Mouse (Mus musculus): ENCODE results near the gene Mrpl16. TPM values are rescaled to one million over a fixed set of nuclear protein-coding genes. Genes with fewer than 3 reads are reported as not detected.

Mrpl16 gene
- total and polyA plus RNA-seq, 2 experiments from 2014 or later, result 49.9 to 99.1 TPM

DNA sequence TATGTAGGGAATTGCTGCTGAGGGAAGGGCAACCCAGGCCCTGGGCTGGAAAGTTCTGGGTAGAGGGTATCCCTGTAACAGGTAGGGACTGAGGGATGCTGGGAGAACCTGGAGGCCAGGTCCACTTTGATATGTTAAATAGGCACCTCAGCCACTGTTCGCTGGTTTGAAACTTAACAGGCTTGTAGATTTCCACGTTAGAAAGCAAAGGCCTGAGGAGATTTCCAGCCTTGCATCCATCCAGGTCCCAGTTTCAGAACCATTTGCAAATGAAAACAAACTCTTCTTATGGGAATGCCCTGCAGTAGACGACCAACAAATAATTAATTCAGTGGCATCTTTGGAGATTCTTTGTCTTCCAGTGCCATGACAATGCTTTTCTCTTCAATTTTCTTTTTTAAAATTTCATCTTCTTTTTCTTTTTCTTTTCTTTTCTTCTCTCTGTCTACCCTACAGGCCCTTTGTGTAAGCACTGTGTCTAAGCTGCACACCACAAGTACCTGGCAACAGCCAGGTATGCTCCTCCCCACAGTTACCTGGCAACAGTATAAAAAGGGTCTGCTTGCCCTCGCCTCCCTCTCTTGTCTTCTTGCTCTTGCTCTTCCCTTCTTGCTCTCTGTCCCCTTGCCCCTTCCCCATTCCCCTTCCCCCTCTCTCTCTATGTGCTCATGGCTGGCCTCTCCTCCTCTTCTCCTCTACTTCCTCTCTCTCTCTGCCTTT is 53.3 kb downstream of the Mrpl16 start:
- no peak overlapping the region for H3K4me3 ChIP-seq (ENCODE audit: low read depth, low read length)
- no peaks in the 10 kb centered on the region for H3K27me3 ChIP-seq (ENCODE audit: control insufficient read depth, insufficient read depth, low read length)
- WGBS, result 55% methylated on average over 4 of the region's 4 CpGs
- TF ChIP-seq CTCF (IDR thresholded peaks at IDR 0.05; ENCODE audit: low read depth), result no peak
- TF ChIP-seq EP300 (IDR thresholded peaks at IDR 0.05; ENCODE audit: low read depth), result no peak
- peaks cover 6% of the 10 kb centered on the region; the same call in 1 of the 2 replicates for H3K4me1 ChIP-seq (ENCODE audit: control insufficient read depth, insufficient read depth)
- ATAC-seq (ENCODE audit: insufficient read depth, low read depth) (no peak), DNase-seq (ENCODE audit: low spot score) (no peak)
- H3K9ac ChIP-seq (replicated peaks; ENCODE audit: low read depth, low read length), result no peak overlapping the region
- H3K27ac ChIP-seq (ENCODE audit: low read depth), result no peak overlapping the region
- H3K36me3 ChIP-seq (replicated peaks; ENCODE audit: control insufficient read depth, insufficient read depth, low read length), result no peaks in the 10 kb centered on the region
- H3K4me2 ChIP-seq (ENCODE audit: low read depth, low read length), result no peak overlapping the region
- no peaks in the 10 kb centered on the region for H3K9me3 ChIP-seq (replicated peaks; ENCODE audit: control insufficient read depth, low read length)

Other genes starting within 250 kb of the Mrpl16 start
- gene Ms4a4d, start 233.6 kb upstream of the Mrpl16 start, total RNA-seq (2014; rRNA removed; ENCODE audit: low replicate concordance), result 1.1 and 1.8 TPM in 2 replicates
- 2.8 and 3.4 TPM in 2 replicates for gene Ms4a4d, start 233.6 kb upstream of the Mrpl16 start, polyA plus RNA-seq (2015; fragmentation: Nextera tagmentation; extraction: Ambion mirVana)
- gene Ms4a6d, start 165.5 kb upstream of the Mrpl16 start, total RNA-seq (2014; rRNA removed; ENCODE audit: low replicate concordance), result 5.3 and 14.0 TPM in 2 replicates
- 3.0 and 3.2 TPM in 2 replicates for gene Ms4a6d, start 165.5 kb upstream of the Mrpl16 start, polyA plus RNA-seq (2015; fragmentation: Nextera tagmentation; extraction: Ambion mirVana)
- not detected in 2 replicates for gene Ms4a2, start 146.7 kb upstream of the Mrpl16 start, total RNA-seq (2014; rRNA removed; ENCODE audit: low replicate concordance)
- gene Ms4a2, start 146.7 kb upstream of the Mrpl16 start, polyA plus RNA-seq (2015; fragmentation: Nextera tagmentation; extraction: Ambion mirVana), result 0.15 and 0.18 TPM in 2 replicates
- 2.7 TPM in 1 of 2 replicates, not detected in the other for gene Ms4a3, start 129.5 kb upstream of the Mrpl16 start, total RNA-seq (2014; rRNA removed; ENCODE audit: low replicate concordance)
- gene Ms4a3, start 129.5 kb upstream of the Mrpl16 start, polyA plus RNA-seq (2015; fragmentation: Nextera tagmentation; extraction: Ambion mirVana), result not detected in 2 replicates
- gene Oosp2, start 109.8 kb upstream of the Mrpl16 start, total RNA-seq (2014; rRNA removed; ENCODE audit: low replicate concordance), result not detected in 2 replicates
- gene Oosp2, start 109.8 kb upstream of the Mrpl16 start, polyA plus RNA-seq (2015; fragmentation: Nextera tagmentation; extraction: Ambion mirVana), result not detected in 2 replicates
- not detected in 2 replicates for gene Oosp1, start 79.2 kb upstream of the Mrpl16 start, total RNA-seq (2014; rRNA removed; ENCODE audit: low replicate concordance)
- gene Oosp1, start 79.2 kb upstream of the Mrpl16 start, polyA plus RNA-seq (2015; fragmentation: Nextera tagmentation; extraction: Ambion mirVana), result not detected in 2 replicates
- gene Oosp3, start 73.3 kb upstream of the Mrpl16 start, total RNA-seq (2014; rRNA removed; ENCODE audit: low replicate concordance), result not detected in 2 replicates
- not detected in 2 replicates for gene Oosp3, start 73.3 kb upstream of the Mrpl16 start, polyA plus RNA-seq (2015; fragmentation: Nextera tagmentation; extraction: Ambion mirVana)
- not detected in 2 replicates for gene Gif, start 22.8 kb upstream of the Mrpl16 start, total RNA-seq (2014; rRNA removed; ENCODE audit: low replicate concordance)
- gene Gif, start 22.8 kb upstream of the Mrpl16 start, polyA plus RNA-seq (2015; fragmentation: Nextera tagmentation; extraction: Ambion mirVana), result not detected in 2 replicates
- gene Stx3, start 49.0 kb downstream of the Mrpl16 start, total RNA-seq (2014; rRNA removed; ENCODE audit: low replicate concordance), result 8.0 and 10.6 TPM in 2 replicates
- 6.0 and 6.3 TPM in 2 replicates for gene Stx3, start 49.0 kb downstream of the Mrpl16 start, polyA plus RNA-seq (2015; fragmentation: Nextera tagmentation; extraction: Ambion mirVana)
- gene Olfr1417, start 68.8 kb downstream of the Mrpl16 start, total RNA-seq (2014; rRNA removed; ENCODE audit: low replicate concordance), result not detected in 2 replicates
- gene Olfr1417, start 68.8 kb downstream of the Mrpl16 start, polyA plus RNA-seq (2015; fragmentation: Nextera tagmentation; extraction: Ambion mirVana), result not detected in 2 replicates
- gene Olfr1418, start 90.7 kb downstream of the Mrpl16 start, total RNA-seq (2014; rRNA removed; ENCODE audit: low replicate concordance), result not detected in 2 replicates
- gene Olfr1418, start 90.7 kb downstream of the Mrpl16 start, polyA plus RNA-seq (2015; fragmentation: Nextera tagmentation; extraction: Ambion mirVana), result not detected in 2 replicates
- not detected in 2 replicates for gene Olfr1419, start 104.7 kb downstream of the Mrpl16 start, total RNA-seq (2014; rRNA removed; ENCODE audit: low replicate concordance)
- gene Olfr1419, start 104.7 kb downstream of the Mrpl16 start, polyA plus RNA-seq (2015; fragmentation: Nextera tagmentation; extraction: Ambion mirVana), result not detected in 2 replicates
- not detected in 2 replicates for gene Olfr1420, start 116.2 kb downstream of the Mrpl16 start, total RNA-seq (2014; rRNA removed; ENCODE audit: low replicate concordance)
- 0.11 TPM in 1 of 2 replicates, not detected in the other for gene Olfr1420, start 116.2 kb downstream of the Mrpl16 start, polyA plus RNA-seq (2015; fragmentation: Nextera tagmentation; extraction: Ambion mirVana)
- 12.9 and 14.7 TPM in 2 replicates for gene Patl1, start 142.0 kb downstream of the Mrpl16 start, total RNA-seq (2014; rRNA removed; ENCODE audit: low replicate concordance)
- 10.0 and 11.5 TPM in 2 replicates for gene Patl1, start 142.0 kb downstream of the Mrpl16 start, polyA plus RNA-seq (2015; fragmentation: Nextera tagmentation; extraction: Ambion mirVana)
- 32.7 and 43.2 TPM in 2 replicates for gene Osbp, start 195.6 kb downstream of the Mrpl16 start, total RNA-seq (2014; rRNA removed; ENCODE audit: low replicate concordance)
- gene Osbp, start 195.6 kb downstream of the Mrpl16 start, polyA plus RNA-seq (2015; fragmentation: Nextera tagmentation; extraction: Ambion mirVana), result 4.7 and 5.1 TPM in 2 replicates

All from heart, postnatal 0 days (tissue).